Mouse (Mus musculus) lung, embryonic 14.5 days (tissue): Measurements from ENCODE around the gene Pip5k1b. TPM values are rescaled to one million over a fixed set of nuclear protein-coding genes. Genes with fewer than 3 reads are reported as not detected.
"Not testable (repeated sequence)": the region's sequence is repeated elsewhere in the genome, so short reads cannot be mapped to it uniquely, and the experiment has no call there.

Experiments used
- ATAC-seq: fragments of 200-750 bp; cut with Nextera tagmentation; 2 replicates; pipeline ENCODE4 v1.8.0; 2017; ENCODE audit warnings: mild to moderate bottlenecking, moderate TSS enrichment, moderate library complexity; ENCODE audit not compliant: insufficient read depth
- DNase-seq: peaks from one replicate; pipeline ENCODE4 v3.0.0-alpha.2; 2015
- H3K27ac ChIP-seq: fragments of 300-500 bp; sonication (generic); 2 replicates; pipeline ENCODE4 v1.5.1; 2014; ENCODE audit warnings: low read depth, mild to moderate bottlenecking, moderate library complexity
- H3K27me3 ChIP-seq: fragments of 300-500 bp; sonication (generic); 2 replicates; pipeline ENCODE4 v1.6.1; 2014; ENCODE audit warnings: low read length, control low read depth; ENCODE audit not compliant: insufficient read depth
- H3K36me3 ChIP-seq: fragments of 300-500 bp; sonication (generic); 2 replicates; pipeline ENCODE4 v1.6.1; 2014; ENCODE audit warnings: control low read depth; ENCODE audit not compliant: insufficient read depth
- H3K4me1 ChIP-seq: fragments of 300-500 bp; sonication (generic); 2 replicates; pipeline ENCODE4 v1.6.1; 2014; ENCODE audit warnings: antibody characterized with exemption, control low read depth; ENCODE audit not compliant: insufficient read depth
- H3K4me2 ChIP-seq: fragments of 300-500 bp; sonication (generic); 2 replicates; pipeline ENCODE4 v1.6.1; 2014; ENCODE audit warnings: mild to moderate bottlenecking
- H3K4me3 ChIP-seq: fragments of 300-500 bp; sonication (generic); 2 replicates; pipeline ENCODE4 v1.5.1; 2014; ENCODE audit warnings: low read depth, low read length
- H3K9ac ChIP-seq: fragments of 300-500 bp; sonication (generic); 2 replicates; pipeline ENCODE4 v1.6.1; 2014
- H3K9me3 ChIP-seq: fragments of 300-500 bp; sonication (generic); 2 replicates; pipeline ENCODE4 v1.6.1; 2016; ENCODE audit warnings: low read depth, low read length, control low read depth
- CTCF ChIP-seq: IDR thresholded peaks from 2 replicates; pipeline ENCODE4 v1.5.1; 2016; ENCODE audit warnings: antibody characterized with exemption, low read depth
- WGBS: fragments of 180-500 bp; shearing (Covaris S2); extraction: QIAGEN DNeasy Blood & Tissue Kit; methylation state at CpG from one replicate; pipeline ENCODE4 v1.1.7; 2014; 5-methylcytosine and 5-hydroxymethylcytosine counted together
- polyA plus RNA-seq: library from polyadenylated mRNA; unstranded; fragments of >200 nt; fragmentation: Nextera tagmentation; extraction: Ambion mirVana; gene quantifications from 2 replicates; pipeline ENCODE4 v1.2.1, GENCODE M21; 2014

Pip5k1b gene
- polyA plus RNA-seq, 1 experiment from 2014 or later = 2.6 TPM

- no peak for TF ChIP-seq CTCF
- 48% methylated on average over 12 of the region's 12 CpGs for WGBS
- ATAC-seq (no peak), DNase-seq (peak; percentile 54)
- no peaks in the 10 kb centered on the region for H3K36me3 ChIP-seq
- peak overlapping the region; percentile 89 for H3K4me2 ChIP-seq
- no peak overlapping the region for H3K9ac ChIP-seq
- peak overlapping the region; percentile 61; the same call in 1 of the 2 replicates for H3K27ac ChIP-seq
- peaks cover 7% of the 10 kb centered on the region; the same call in 1 of the 2 replicates for H3K4me1 ChIP-seq
- no peaks in the 10 kb centered on the region for H3K9me3 ChIP-seq
- H3K4me3 ChIP-seq = no peak overlapping the region
- H3K27me3 ChIP-seq = peaks cover 26% of the 10 kb centered on the region
Measured at GRCm38 (mm10) chr19:24553291-24554075, 2.2 kb downstream of the Pip5k1b start.

- WGBS = 75% methylated on average over 6 of the region's 6 CpGs
Measured at GRCm38 (mm10) chr19:24552641-24553040, 3.0 kb downstream of the Pip5k1b start.

GRCm38 (mm10) chr19:24551196-24551954, 4.3 kb downstream of the Pip5k1b start:
- no peaks in the 10 kb centered on the region; the same call in 1 of the 2 replicates for H3K9me3 ChIP-seq
- H3K4me2 ChIP-seq = no peak overlapping the region
- DNase-seq (no peak), ATAC-seq (no peak)
- 69% methylated on average over 3 of the region's 3 CpGs for WGBS
- H3K27me3 ChIP-seq = peaks cover 12% of the 10 kb centered on the region
- TF ChIP-seq CTCF = no peak
- H3K4me3 ChIP-seq = no peak overlapping the region
- H3K36me3 ChIP-seq = no peaks in the 10 kb centered on the region
- H3K9ac ChIP-seq = no peak overlapping the region
- H3K4me1 ChIP-seq = no peaks in the 10 kb centered on the region
- no peak overlapping the region for H3K27ac ChIP-seq

More at GRCm38 (mm10) chr19:24552641-24553040, 3.0 kb downstream of the Pip5k1b start:
- peaks cover 25% of the 10 kb centered on the region for H3K27me3 ChIP-seq
- H3K4me2 ChIP-seq = peak overlapping the region; percentile 89; the same call in 1 of the 2 replicates
- H3K4me3 ChIP-seq, H3K4me1 ChIP-seq, H3K36me3 ChIP-seq, H3K27ac ChIP-seq, H3K9me3 ChIP-seq, H3K9ac ChIP-seq, ATAC-seq, DNase-seq: not testable (repeated sequence)

GRCm38 (mm10) chr19:24550778-24551177, 4.9 kb downstream of the Pip5k1b start:
- Histone ChIP-seq H3K4me2 (no peak overlapping the region), H3K4me3 (no peak overlapping the region), H3K9ac (no peak overlapping the region), H3K4me1 (no peaks in the 10 kb centered on the region), H3K27me3 (peaks cover 8% of the 10 kb centered on the region), H3K36me3 (no peaks in the 10 kb centered on the region), H3K27ac (no peak overlapping the region), H3K9me3 (no peaks in the 10 kb centered on the region; the same call in 1 of the 2 replicates)
- TF ChIP-seq CTCF = no peak
- WGBS = 67% methylated on average over 7 of the region's 7 CpGs
- no peak for DNase-seq
- no peak for ATAC-seq

- TF ChIP-seq CTCF = no peak
- no peak for ATAC-seq
- Histone ChIP-seq H3K36me3 (no peaks in the 10 kb centered on the region), H3K27ac (no peak overlapping the region), H3K27me3 (0 out of 2 replicates have a peak, but pooled peaks cover 3% of the 10 kb centered on the region), H3K4me3 (no peak overlapping the region), H3K9ac (no peak overlapping the region), H3K4me1 (no peaks in the 10 kb centered on the region), H3K9me3 (no peaks in the 10 kb centered on the region; the same call in 1 of the 2 replicates), H3K4me2 (no peak overlapping the region)
- WGBS = 88% methylated on average over 2 of the region's 2 CpGs
- no peak for DNase-seq
Measured at GRCm38 (mm10) chr19:24550016-24550415, 5.7 kb downstream of the Pip5k1b start.

- Histone ChIP-seq H3K4me3 (no peak overlapping the region), H3K4me1 (no peaks in the 10 kb centered on the region), H3K4me2 (no peak overlapping the region), H3K36me3 (no peaks in the 10 kb centered on the region), H3K9ac (no peak overlapping the region), H3K27ac (no peak overlapping the region), H3K27me3 (no peaks in the 10 kb centered on the region), H3K9me3 (no peaks in the 10 kb centered on the region; the same call in 1 of the 2 replicates)
- no peak for TF ChIP-seq CTCF
- no peak for ATAC-seq
- WGBS = 90% methylated on average over 9 of the region's 9 CpGs
- no peak for DNase-seq
Measured at GRCm38 (mm10) chr19:24548337-24548736, 7.3 kb downstream of the Pip5k1b start.

- H3K27ac ChIP-seq = no peak overlapping the region
- no peak for TF ChIP-seq CTCF
- no peak overlapping the region for H3K4me3 ChIP-seq
- DNase-seq (no peak), ATAC-seq (no peak)
- 74% methylated on average over 10 of the region's 10 CpGs for WGBS
- no peaks in the 10 kb centered on the region for H3K4me1 ChIP-seq
- H3K4me2 ChIP-seq = no peak overlapping the region
- no peaks in the 10 kb centered on the region for H3K36me3 ChIP-seq
- H3K9ac ChIP-seq = no peak overlapping the region
- no peaks in the 10 kb centered on the region for H3K27me3 ChIP-seq
- no peaks in the 10 kb centered on the region; the same call in 1 of the 2 replicates for H3K9me3 ChIP-seq
Measured at GRCm38 (mm10) chr19:24546153-24546552, 9.5 kb downstream of the Pip5k1b start.
